In the genomic region with DNA sequence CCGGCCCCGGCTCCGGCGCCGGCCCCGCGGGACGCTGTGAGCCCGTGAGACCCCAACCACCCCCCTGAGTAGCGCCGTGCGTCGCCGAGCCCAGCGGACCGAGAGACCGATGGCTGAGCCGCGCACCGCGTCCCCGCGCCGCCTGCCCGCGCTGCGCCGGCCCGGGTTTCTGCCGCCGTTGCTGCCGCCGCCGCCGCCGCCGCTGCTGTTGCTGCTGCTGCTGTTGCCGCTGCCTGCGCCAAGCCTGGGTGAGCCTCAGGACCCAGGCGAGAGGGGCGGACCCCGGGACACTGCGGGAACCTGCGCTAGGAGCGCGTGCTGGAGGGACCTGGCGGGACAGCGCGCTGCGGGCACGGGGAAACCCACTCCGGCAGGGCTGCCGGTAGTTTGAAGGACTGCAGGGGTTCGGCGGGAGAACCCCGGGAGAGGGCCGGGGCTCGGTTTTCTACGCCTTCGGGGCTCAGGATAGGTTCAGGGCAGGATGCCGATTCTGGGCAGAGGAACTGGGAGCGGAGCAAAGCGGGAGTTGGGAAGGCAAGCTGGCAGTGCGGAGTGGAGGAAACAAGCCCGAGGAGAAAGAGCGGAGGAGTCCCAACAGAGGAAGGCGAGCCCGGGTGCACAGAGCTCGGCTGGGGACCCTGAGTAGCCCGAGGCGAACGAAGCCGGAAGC, we compare ENCODE assay signal across 8 mouse cellular contexts. TPM values are rescaled to one million over a fixed set of nuclear protein-coding genes. Genes with fewer than 3 reads are reported as not detected.
DNase-seq lines count a peak whose midpoint lies in the region; ATAC-seq and TF ChIP-seq lines count a peak whose summit lies in the region.

No protein-coding gene starts in this region.

- peak overlapping the region; percentile 89 for H3K4me2 ChIP-seq in intestine, postnatal 0 days (replicated peaks; ENCODE audit: low read depth)
- H3K4me2 ChIP-seq in liver, embryonic 14.5 days (ENCODE audit: low read depth): peak overlapping the region; percentile 72
- peak overlapping the region; percentile 89 for H3K4me2 ChIP-seq in neural tube, embryonic 15.5 days

- peak overlapping the region; percentile 68 for H3K4me3 ChIP-seq in intestine, postnatal 0 days (ENCODE audit: low read depth, low read length)
- H3K4me3 ChIP-seq in liver, embryonic 14.5 days (ENCODE audit: insufficient read depth in 1 of 2, low read depth in 2 of 2, low read length in 2 of 2): peak overlapping the region; percentile 17 to 55; a peak in 3 of 4 replicates
- peak overlapping the region; percentile 94 for H3K4me3 ChIP-seq in neural tube, embryonic 15.5 days (replicated peaks)

- no peaks in the 10 kb centered on the region for H3K9me3 ChIP-seq in intestine, postnatal 0 days (ENCODE audit: control insufficient read depth)
- H3K9me3 ChIP-seq in liver, embryonic 14.5 days (ENCODE audit: control insufficient read depth, low read length): no peaks in the 10 kb centered on the region
- no peaks in the 10 kb centered on the region for H3K9me3 ChIP-seq in neural tube, embryonic 15.5 days (replicated peaks)

- 0 out of 2 replicates have a peak, but pooled peaks have one; percentile 48 for ATAC-seq in intestine, postnatal 0 days
- no peak for ATAC-seq in liver, embryonic 14.5 days (ENCODE audit: insufficient read depth)
- ATAC-seq in neural tube, embryonic 15.5 days (ENCODE audit: low FRiP score): peak; percentile 72

- H3K27me3 ChIP-seq in intestine, postnatal 0 days (replicated peaks; ENCODE audit: control insufficient read depth, insufficient read depth, low read length): peaks cover 24% of the 10 kb centered on the region
- peaks cover 59% of the 10 kb centered on the region for H3K27me3 ChIP-seq in liver, embryonic 14.5 days (ENCODE audit: control insufficient read depth, insufficient read depth, low read length)
- H3K27me3 ChIP-seq in neural tube, embryonic 15.5 days (replicated peaks): no peaks in the 10 kb centered on the region

- WGBS in intestine, postnatal 0 days: under 1% methylated on average over 73 of the region's 73 CpGs
- WGBS in liver, embryonic 14.5 days (ENCODE audit: insufficient replicate concordance): under 1% methylated on average over 70 of the region's 73 CpGs
- under 1% methylated on average over 64 of the region's 73 CpGs for WGBS in neural tube, embryonic 15.5 days

- no peaks in the 10 kb centered on the region for H3K4me1 ChIP-seq in intestine, postnatal 0 days (replicated peaks; ENCODE audit: control insufficient read depth, insufficient read depth, low read length)
- no peaks in the 10 kb centered on the region for H3K4me1 ChIP-seq in liver, embryonic 14.5 days (replicated peaks; ENCODE audit: control insufficient read depth in 2 of 2, insufficient read depth in 2 of 2, low read length in 1 of 2)
- peaks cover 43% of the 10 kb centered on the region for H3K4me1 ChIP-seq in neural tube, embryonic 15.5 days

- no peaks in the 10 kb centered on the region for H3K36me3 ChIP-seq in intestine, postnatal 0 days (ENCODE audit: control insufficient read depth, insufficient read depth)
- H3K36me3 ChIP-seq in liver, embryonic 14.5 days (replicated peaks; ENCODE audit: control insufficient read depth, insufficient read depth, low read depth): no peaks in the 10 kb centered on the region
- peaks cover 3% of the 10 kb centered on the region; the same call in 1 of the 2 replicates for H3K36me3 ChIP-seq in neural tube, embryonic 15.5 days

- TF ChIP-seq EP300 in liver, embryonic 14.5 days (IDR thresholded peaks at IDR 0.05; ENCODE audit: low read depth): no peak

- H3K9ac ChIP-seq in intestine, postnatal 0 days (ENCODE audit: low read depth, low read length): peak overlapping the region; percentile 46; the same call in 1 of the 2 replicates
- no peak overlapping the region for H3K9ac ChIP-seq in liver, embryonic 14.5 days (replicated peaks)
- H3K9ac ChIP-seq in neural tube, embryonic 15.5 days (replicated peaks): peak overlapping the region; percentile 94

- peak; percentile 29 to 60 for DNase-seq in left cerebral cortex, adult 18-20 months (ENCODE audit: low spot score in 2 of 2)
- DNase-seq in left cerebral cortex, adult 8-10 months (ENCODE audit: low spot score in 2 of 2): no peak
- DNase-seq in adrenal gland, postnatal 4 days (ENCODE audit: low spot score in 2 of 2): peak; percentile 28 to 32
- DNase-seq in gastrocnemius, postnatal 25 days: peak; percentile 41
- DNase-seq in liver, embryonic 14.5 days (ENCODE audit: low read depth in 3 of 3, low spot score in 3 of 3): no peak
- peak; percentile 38 to 40 for DNase-seq in urinary bladder, postnatal 36 days (ENCODE audit: low spot score in 2 of 2)

- no peak overlapping the region for H3K27ac ChIP-seq in intestine, postnatal 0 days (ENCODE audit: low read depth, low read length)
- no peak overlapping the region for H3K27ac ChIP-seq in liver, embryonic 14.5 days
- H3K27ac ChIP-seq in neural tube, embryonic 15.5 days (replicated peaks): peak overlapping the region; percentile 95

- no peak for TF ChIP-seq CTCF in intestine, postnatal 0 days (IDR thresholded peaks at IDR 0.05; ENCODE audit: low read depth)
- no peak for TF ChIP-seq CTCF in liver, embryonic 14.5 days (IDR thresholded peaks at IDR 0.05; ENCODE audit: low read depth)

RNA-seq across cellular contexts. Expression of gene Igdcc3, which starts 0.5 kb away (rescaled TPM):
- 1 to 10 TPM; 1.4 to 1.7 TPM for total RNA-seq in left cerebral cortex, adult 18-20 months (2021)
- 1 to 10 TPM; 1.2 to 2.1 (median 1.2) TPM for total RNA-seq in left cerebral cortex, adult 8-10 months (2022)
- total RNA-seq in adrenal gland, postnatal 4 days (2021): 1 to 10 TPM; 2.2 to 3.6 TPM
- total RNA-seq in gastrocnemius, postnatal 25 days (2021): under 1 TPM; 0.21 to 0.33 TPM
- polyA plus RNA-seq in intestine, postnatal 0 days (2015; fragmentation: Nextera tagmentation; extraction: Ambion mirVana): 0.22 TPM in 2 replicates
- polyA plus RNA-seq in liver, embryonic 14.5 days (2012; rRNA removed): 0.06 and 0.10 TPM in 2 replicates
- 0.06 and 0.13 TPM in 2 replicates for polyA plus RNA-seq in liver, embryonic 14.5 days (2014; fragmentation: Nextera tagmentation; extraction: Ambion mirVana)
- 7.9 and 8.9 TPM in 2 replicates for polyA plus RNA-seq in neural tube, embryonic 15.5 days (2015; fragmentation: Nextera tagmentation; extraction: Ambion mirVana)

RNA-seq across cellular contexts. Expression of gene Igdcc4, which starts 40.2 kb away (rescaled TPM):
- total RNA-seq in left cerebral cortex, adult 18-20 months (2021): 10 to 100 TPM; 28.0 to 30.6 TPM
- total RNA-seq in left cerebral cortex, adult 8-10 months (2022): 10 to 100 TPM; 35.7 to 39.1 (median 36.6) TPM
- 10 to 100 TPM; 36.6 to 41.9 TPM for total RNA-seq in adrenal gland, postnatal 4 days (2021)
- 10 to 100 TPM; 26.4 to 27.3 TPM for total RNA-seq in gastrocnemius, postnatal 25 days (2021)
- polyA plus RNA-seq in intestine, postnatal 0 days (2015; fragmentation: Nextera tagmentation; extraction: Ambion mirVana): 4.1 and 4.5 TPM in 2 replicates
- polyA plus RNA-seq in liver, embryonic 14.5 days (2012; rRNA removed): 4.6 and 4.9 TPM in 2 replicates
- polyA plus RNA-seq in liver, embryonic 14.5 days (2014; fragmentation: Nextera tagmentation; extraction: Ambion mirVana): 4.5 and 5.4 TPM in 2 replicates
- 15.1 and 17.8 TPM in 2 replicates for polyA plus RNA-seq in neural tube, embryonic 15.5 days (2015; fragmentation: Nextera tagmentation; extraction: Ambion mirVana)

RNA-seq across cellular contexts. Expression of gene Parp16, which starts 53.7 kb away (rescaled TPM):
- total RNA-seq in left cerebral cortex, adult 18-20 months (2021): 1 to 10 TPM; 4.0 to 4.3 TPM
- total RNA-seq in left cerebral cortex, adult 8-10 months (2022): 1 to 10 TPM; 3.4 to 4.8 (median 4.0) TPM
- total RNA-seq in adrenal gland, postnatal 4 days (2021): 10 to 100 TPM; 23.2 to 27.0 TPM
- total RNA-seq in gastrocnemius, postnatal 25 days (2021): 1 to 10 TPM; 3.8 to 5.3 TPM
- 9.9 and 10.5 TPM in 2 replicates for polyA plus RNA-seq in intestine, postnatal 0 days (2015; fragmentation: Nextera tagmentation; extraction: Ambion mirVana)
- polyA plus RNA-seq in liver, embryonic 14.5 days (2012; rRNA removed): 4.9 and 5.7 TPM in 2 replicates
- polyA plus RNA-seq in liver, embryonic 14.5 days (2014; fragmentation: Nextera tagmentation; extraction: Ambion mirVana): 7.2 and 9.3 TPM in 2 replicates
- 6.4 and 8.9 TPM in 2 replicates for polyA plus RNA-seq in neural tube, embryonic 15.5 days (2015; fragmentation: Nextera tagmentation; extraction: Ambion mirVana)

Comparison
In these comparisons a context has a peak if more than half of its experiments do, and no peak if none do; other contexts are left out.
1. DNase-seq: peak in left cerebral cortex, adult 18-20 months (2 of 2), adrenal gland, postnatal 4 days (2 of 2), gastrocnemius, postnatal 25 days (single experiment) and urinary bladder, postnatal 36 days (2 of 2); none in left cerebral cortex, adult 8-10 months (0 of 2) and liver, embryonic 14.5 days (0 of 3).
2. H3K4me3 ChIP-seq: peak in every context shown above with its lines; median percentile 94 in neural tube, embryonic 15.5 days; 68 in intestine, postnatal 0 days; 36 in liver, embryonic 14.5 days.
3. Peak in every context shown above with its lines, with median percentiles within 50 percentile points of each other: H3K4me2 ChIP-seq.